8 mouse cellular contexts compared by ENCODE assay signal in genomic region chr19:36534766-36535140, GRCm38 (mm10). TPM values are rescaled to one million over a fixed set of nuclear protein-coding genes. Genes with fewer than 3 reads are reported as not detected.
A peak's percentile ranks its signal among the peaks of the same experiment; 100 is the strongest.
DNase-seq lines count a peak whose midpoint lies in the region; ATAC-seq lines count a peak whose summit lies in the region.

No protein-coding gene starts in this region.

- peak overlapping the region; percentile 43 for H3K4me2 ChIP-seq in forebrain, embryonic 11.5 days (ENCODE audit: low read depth, low read length, severe bottlenecking)
- H3K4me2 ChIP-seq in hindbrain, embryonic 12.5 days (replicated peaks) = peak overlapping the region; percentile 41
- peak overlapping the region; percentile 42 for H3K4me2 ChIP-seq in midbrain, embryonic 16.5 days (ENCODE audit: low read length)

- ATAC-seq in forebrain, embryonic 11.5 days (replicated peaks; ENCODE audit: low FRiP score) = peak; percentile 69
- peak; percentile 75 for ATAC-seq in hindbrain, embryonic 12.5 days (ENCODE audit: low FRiP score)
- ATAC-seq in midbrain, embryonic 16.5 days = peak; percentile 85

- no peaks in the 10 kb centered on the region for H3K36me3 ChIP-seq in forebrain, embryonic 11.5 days (ENCODE audit: control insufficient read depth, insufficient read depth, low read length)
- H3K36me3 ChIP-seq in hindbrain, embryonic 12.5 days = no peaks in the 10 kb centered on the region
- H3K36me3 ChIP-seq in midbrain, embryonic 16.5 days (ENCODE audit: control insufficient read depth, insufficient read depth, low read length) = no peaks in the 10 kb centered on the region

- H3K9me3 ChIP-seq in forebrain, embryonic 11.5 days (ENCODE audit: control insufficient read depth, low read length) = no peaks in the 10 kb centered on the region
- H3K9me3 ChIP-seq in hindbrain, embryonic 12.5 days (replicated peaks) = no peaks in the 10 kb centered on the region
- no peaks in the 10 kb centered on the region for H3K9me3 ChIP-seq in midbrain, embryonic 16.5 days (replicated peaks; ENCODE audit: control insufficient read depth, low read length, poor library complexity, severe bottlenecking)

- H3K9ac ChIP-seq in forebrain, embryonic 11.5 days (ENCODE audit: low read length) = no peak overlapping the region; the same call in 1 of the 2 replicates
- no peak overlapping the region for H3K9ac ChIP-seq in hindbrain, embryonic 12.5 days
- no peak overlapping the region for H3K9ac ChIP-seq in midbrain, embryonic 16.5 days (ENCODE audit: low read depth, low read length)

- no peak overlapping the region; the same call in 1 of the 2 replicates for H3K4me3 ChIP-seq in forebrain, embryonic 11.5 days (ENCODE audit: low read depth, low read length)
- no peak overlapping the region for H3K4me3 ChIP-seq in hindbrain, embryonic 12.5 days
- no peak overlapping the region for H3K4me3 ChIP-seq in midbrain, embryonic 16.5 days (ENCODE audit: low read depth, low read length)

- WGBS in forebrain, embryonic 11.5 days = 10% methylated on average over 8 of the region's 8 CpGs
- WGBS in hindbrain, embryonic 12.5 days = 25% methylated on average over 8 of the region's 8 CpGs
- WGBS in midbrain, embryonic 16.5 days = 14% methylated on average over 8 of the region's 8 CpGs

- H3K27me3 ChIP-seq in forebrain, embryonic 11.5 days (ENCODE audit: control insufficient read depth, insufficient read depth, low read length) = peaks cover 6% of the 10 kb centered on the region; the same call in 1 of the 2 replicates
- H3K27me3 ChIP-seq in hindbrain, embryonic 12.5 days = peaks cover 6% of the 10 kb centered on the region; the same call in 1 of the 2 replicates
- no peaks in the 10 kb centered on the region for H3K27me3 ChIP-seq in midbrain, embryonic 16.5 days (ENCODE audit: control insufficient read depth, insufficient read depth, low read depth, low read length)

- H3K27ac ChIP-seq in forebrain, embryonic 11.5 days (ENCODE audit: low read depth, low read length) = peak overlapping the region; percentile 82
- peak overlapping the region; percentile 55 for H3K27ac ChIP-seq in hindbrain, embryonic 12.5 days
- H3K27ac ChIP-seq in midbrain, embryonic 16.5 days (ENCODE audit: low read length) = peak overlapping the region; percentile 72

- DNase-seq in 3T3-L1 (ENCODE audit: low read depth, low spot score) = peak; percentile 85
- DNase-seq in adrenal gland, postnatal 25 days = peak; percentile 71
- DNase-seq in forebrain, embryonic 11.5 days (ENCODE audit: low spot score) = peak; percentile 69
- DNase-seq in layer of hippocampus, adult 9-11 months = peak; percentile 36
- DNase-seq in ovary, adult 18-20 months (ENCODE audit: low spot score) = no peak
- DNase-seq in T-cell, adult 2 months (ENCODE audit: low spot score) = no peak

- H3K4me1 ChIP-seq in forebrain, embryonic 11.5 days (replicated peaks; ENCODE audit: control insufficient read depth, insufficient read depth, low read length) = peaks cover 16% of the 10 kb centered on the region
- H3K4me1 ChIP-seq in hindbrain, embryonic 12.5 days = peaks cover 21% of the 10 kb centered on the region
- H3K4me1 ChIP-seq in midbrain, embryonic 16.5 days (ENCODE audit: control insufficient read depth, insufficient read depth, low read length) = peaks cover 14% of the 10 kb centered on the region

RNA-seq across cellular contexts. Expression of gene Hectd2, which starts 19.7 kb away (rescaled TPM):
- total RNA-seq in adrenal gland, postnatal 25 days (2021) = 1.6 and 2.1 TPM in 2 replicates
- polyA plus RNA-seq in forebrain, embryonic 11.5 days (2014; fragmentation: Nextera tagmentation; extraction: Ambion mirVana) = 5.5 and 5.6 TPM in 2 replicates
- 9.3 and 11.1 TPM in 2 replicates for polyA plus RNA-seq in hindbrain, embryonic 12.5 days (2016; fragmentation: Nextera tagmentation; extraction: Ambion mirVana)
- polyA plus RNA-seq in midbrain, embryonic 16.5 days (2015; fragmentation: Nextera tagmentation; extraction: Ambion mirVana) = 11.3 and 11.9 TPM in 2 replicates

Comparison
In these comparisons a context has a peak if more than half of its experiments do, and no peak if none do; other contexts are left out.
1. DNase-seq: peak in 3T3-L1 (single experiment), adrenal gland, postnatal 25 days (single experiment), forebrain, embryonic 11.5 days (single experiment) and layer of hippocampus, adult 9-11 months (single experiment); none in ovary, adult 18-20 months (single experiment) and T-cell, adult 2 months (single experiment).
2. Peak in every context shown above with its lines, with median percentiles within 50 percentile points of each other: ATAC-seq, H3K27ac ChIP-seq and H3K4me2 ChIP-seq.